Mouse (Mus musculus): ENCODE measurements around the gene Gm438. TPM values are rescaled to one million over a fixed set of nuclear protein-coding genes. Genes with fewer than 3 reads are reported as not detected.
A peak's percentile ranks its signal among the peaks of the same experiment; 100 is the strongest.
"Not testable (repeated sequence)": the region's sequence is repeated elsewhere in the genome, so short reads cannot be mapped to it uniquely, and the experiment has no call there.

Gm438 gene
- polyA plus RNA-seq (2015; fragmentation: Nextera tagmentation; extraction: Ambion mirVana) = not detected in 2 replicates

GRCm38 (mm10) chr4:144786483-144786882, at the start of gene Gm438:
Gene Gm438 (minus strand): TSS chr4:144786583.
- Histone ChIP-seq H3K36me3 (ENCODE audit: control insufficient read depth, insufficient read depth, low read length) (no peaks in the 10 kb centered on the region), H3K27ac (ENCODE audit: low read depth, low read length) (no peak within 1 kb of the TSS), H3K4me2 (ENCODE audit: low read length) (no peak within 1 kb of the TSS), H3K9me3 (ENCODE audit: control insufficient read depth, low read length) (no peaks in the 10 kb centered on the region), H3K4me3 (ENCODE audit: low read length) (no peak within 1 kb of the TSS), H3K27me3 (replicated peaks; ENCODE audit: control insufficient read depth, insufficient read depth, low read length) (no peaks in the 10 kb centered on the region), H3K9ac (ENCODE audit: low read depth, low read length) (no peak within 1 kb of the TSS), H3K4me1 (ENCODE audit: control insufficient read depth, insufficient read depth, low read depth, low read length) (no peaks in the 10 kb centered on the region)
- no peak for ATAC-seq

GRCm38 (mm10) chr4:144824706-144825105, 38.3 kb upstream of the Gm438 start:
- Histone ChIP-seq H3K9me3 (ENCODE audit: control insufficient read depth, low read length) (peaks cover 3% of the 10 kb centered on the region; the same call in 1 of the 2 replicates), H3K4me3 (ENCODE audit: low read length) (no peak overlapping the region), H3K4me2 (ENCODE audit: low read length) (no peak overlapping the region), H3K27ac (ENCODE audit: low read depth, low read length) (no peak overlapping the region), H3K4me1 (ENCODE audit: control insufficient read depth, insufficient read depth, low read depth, low read length) (no peaks in the 10 kb centered on the region), H3K27me3 (replicated peaks; ENCODE audit: control insufficient read depth, insufficient read depth, low read length) (no peaks in the 10 kb centered on the region), H3K36me3 (ENCODE audit: control insufficient read depth, insufficient read depth, low read length) (no peaks in the 10 kb centered on the region), H3K9ac (ENCODE audit: low read depth, low read length) (no peak overlapping the region)
- WGBS = 81% methylated on average over 2 of the region's 2 CpGs
- ATAC-seq = no peak

GRCm38 (mm10) chr4:144823996-144824395, 37.6 kb upstream of the Gm438 start:
- WGBS = 94% methylated on average over 2 of the region's 2 CpGs
- Histone ChIP-seq H3K27me3 (replicated peaks; ENCODE audit: control insufficient read depth, insufficient read depth, low read length) (no peaks in the 10 kb centered on the region), H3K4me3 (ENCODE audit: low read length) (no peak overlapping the region), H3K36me3 (ENCODE audit: control insufficient read depth, insufficient read depth, low read length) (no peaks in the 10 kb centered on the region), H3K4me2 (ENCODE audit: low read length) (no peak overlapping the region), H3K27ac (ENCODE audit: low read depth, low read length) (no peak overlapping the region), H3K9me3 (ENCODE audit: control insufficient read depth, low read length) (peaks cover 3% of the 10 kb centered on the region; the same call in 1 of the 2 replicates), H3K4me1 (ENCODE audit: control insufficient read depth, insufficient read depth, low read depth, low read length) (no peaks in the 10 kb centered on the region), H3K9ac (ENCODE audit: low read depth, low read length) (no peak overlapping the region)
- no peak for ATAC-seq

GRCm38 (mm10) chr4:144807135-144807534, 20.8 kb upstream of the Gm438 start:
- H3K9ac ChIP-seq (ENCODE audit: low read depth, low read length); H3K9me3 ChIP-seq (ENCODE audit: control insufficient read depth, low read length); H3K27me3 ChIP-seq (replicated peaks; ENCODE audit: control insufficient read depth, insufficient read depth, low read length); ATAC-seq; H3K4me2 ChIP-seq (ENCODE audit: low read length); H3K4me3 ChIP-seq (ENCODE audit: low read length); H3K36me3 ChIP-seq (ENCODE audit: control insufficient read depth, insufficient read depth, low read length); H3K4me1 ChIP-seq (ENCODE audit: control insufficient read depth, insufficient read depth, low read depth, low read length); H3K27ac ChIP-seq (ENCODE audit: low read depth, low read length): not testable (repeated sequence)
- 46% methylated on average over 5 of the region's 5 CpGs for WGBS

- H3K9ac ChIP-seq (ENCODE audit: low read depth, low read length) = no peak overlapping the region
- 0 out of 2 replicates have a peak, but pooled peaks cover 3% of the 10 kb centered on the region for H3K9me3 ChIP-seq (ENCODE audit: control insufficient read depth, low read length)
- H3K4me2 ChIP-seq (ENCODE audit: low read length) = no peak overlapping the region
- no peak for ATAC-seq
- H3K4me1 ChIP-seq (ENCODE audit: control insufficient read depth, insufficient read depth, low read depth, low read length) = no peaks in the 10 kb centered on the region
- WGBS = 83% methylated on average over 3 of the region's 3 CpGs
- no peak overlapping the region for H3K4me3 ChIP-seq (ENCODE audit: low read length)
- H3K36me3 ChIP-seq (ENCODE audit: control insufficient read depth, insufficient read depth, low read length) = no peaks in the 10 kb centered on the region
- no peak overlapping the region for H3K27ac ChIP-seq (ENCODE audit: low read depth, low read length)
- no peaks in the 10 kb centered on the region for H3K27me3 ChIP-seq (replicated peaks; ENCODE audit: control insufficient read depth, insufficient read depth, low read length)
These were observed 17.2 kb upstream of the Gm438 start for GRCm38 (mm10) chr4:144803633-144804032.

- Histone ChIP-seq H3K27me3 (replicated peaks; ENCODE audit: control insufficient read depth, insufficient read depth, low read length) (no peaks in the 10 kb centered on the region), H3K4me1 (ENCODE audit: control insufficient read depth, insufficient read depth, low read depth, low read length) (no peaks in the 10 kb centered on the region), H3K4me3 (ENCODE audit: low read length) (no peak overlapping the region), H3K4me2 (ENCODE audit: low read length) (no peak overlapping the region), H3K27ac (ENCODE audit: low read depth, low read length) (no peak overlapping the region), H3K36me3 (ENCODE audit: control insufficient read depth, insufficient read depth, low read length) (no peaks in the 10 kb centered on the region), H3K9me3 (ENCODE audit: control insufficient read depth, low read length) (no peaks in the 10 kb centered on the region), H3K9ac (ENCODE audit: low read depth, low read length) (no peak overlapping the region)
- no peak for ATAC-seq
- WGBS = 80% methylated on average over 1 of the region's 1 CpGs
These were observed 3.8 kb upstream of the Gm438 start for GRCm38 (mm10) chr4:144790141-144790540.

- no peaks in the 10 kb centered on the region for H3K9me3 ChIP-seq (ENCODE audit: control insufficient read depth, low read length)
- H3K4me1 ChIP-seq (ENCODE audit: control insufficient read depth, insufficient read depth, low read depth, low read length) = no peaks in the 10 kb centered on the region
- H3K27me3 ChIP-seq (replicated peaks; ENCODE audit: control insufficient read depth, insufficient read depth, low read length) = no peaks in the 10 kb centered on the region
- ATAC-seq = no peak
- no peak overlapping the region for H3K27ac ChIP-seq (ENCODE audit: low read depth, low read length)
- H3K36me3 ChIP-seq (ENCODE audit: control insufficient read depth, insufficient read depth, low read length) = no peaks in the 10 kb centered on the region
- no peak overlapping the region for H3K4me2 ChIP-seq (ENCODE audit: low read length)
- H3K9ac ChIP-seq (ENCODE audit: low read depth, low read length) = no peak overlapping the region
- 87% methylated on average over 3 of the region's 3 CpGs for WGBS
- no peak overlapping the region for H3K4me3 ChIP-seq (ENCODE audit: low read length)
These were observed 3.7 kb downstream of the Gm438 start for GRCm38 (mm10) chr4:144782476-144783197.

- no peak overlapping the region for H3K27ac ChIP-seq (ENCODE audit: low read depth, low read length)
- no peak overlapping the region for H3K4me3 ChIP-seq (ENCODE audit: low read length)
- no peak overlapping the region for H3K9ac ChIP-seq (ENCODE audit: low read depth, low read length)
- no peaks in the 10 kb centered on the region for H3K36me3 ChIP-seq (ENCODE audit: control insufficient read depth, insufficient read depth, low read length)
- no peaks in the 10 kb centered on the region for H3K27me3 ChIP-seq (replicated peaks; ENCODE audit: control insufficient read depth, insufficient read depth, low read length)
- 41% methylated on average over 2 of the region's 2 CpGs for WGBS
- H3K4me1 ChIP-seq (ENCODE audit: control insufficient read depth, insufficient read depth, low read depth, low read length) = no peaks in the 10 kb centered on the region
- H3K9me3 ChIP-seq (ENCODE audit: control insufficient read depth, low read length) = no peaks in the 10 kb centered on the region
- ATAC-seq = peak; percentile 65; the same call in 1 of the 2 replicates
- H3K4me2 ChIP-seq (ENCODE audit: low read length) = no peak overlapping the region
These were observed 20.7 kb downstream of the Gm438 start for GRCm38 (mm10) chr4:144765722-144766121.

- no peak for ATAC-seq
- no peaks in the 10 kb centered on the region for H3K36me3 ChIP-seq (ENCODE audit: control insufficient read depth, insufficient read depth, low read length)
- H3K4me2 ChIP-seq (ENCODE audit: low read length) = no peak overlapping the region
- no peaks in the 10 kb centered on the region for H3K4me1 ChIP-seq (ENCODE audit: control insufficient read depth, insufficient read depth, low read depth, low read length)
- 43% methylated on average over 1 of the region's 1 CpGs for WGBS
- no peak overlapping the region for H3K27ac ChIP-seq (ENCODE audit: low read depth, low read length)
- no peaks in the 10 kb centered on the region for H3K27me3 ChIP-seq (replicated peaks; ENCODE audit: control insufficient read depth, insufficient read depth, low read length)
- no peak overlapping the region for H3K9ac ChIP-seq (ENCODE audit: low read depth, low read length)
- H3K4me3 ChIP-seq (ENCODE audit: low read length) = no peak overlapping the region
- no peaks in the 10 kb centered on the region for H3K9me3 ChIP-seq (ENCODE audit: control insufficient read depth, low read length)
These were observed 37.2 kb downstream of the Gm438 start for GRCm38 (mm10) chr4:144749139-144749538.

All from hindbrain, embryonic 16.5 days (tissue).